Mouse (Mus musculus) liver, postnatal 0 days (tissue): ENCODE data around the gene C2cd2. TPM values are rescaled to one million over a fixed set of nuclear protein-coding genes. Genes with fewer than 3 reads are reported as not detected.

Source experiments
- ATAC-seq: fragments of 200-750 bp; cut with Nextera tagmentation; 2 replicates; pipeline ENCODE4 v1.8.0; 2017; ENCODE audit warnings: mild to moderate bottlenecking, moderate library complexity
- DNase-seq: peaks from one replicate; pipeline ENCODE4 v3.0.0-alpha.2; 2016
- H3K27ac ChIP-seq: fragments of 300-500 bp; sonication (generic); 2 replicates; pipeline ENCODE4 v1.5.1; 2014; ENCODE audit warnings: antibody characterized with exemption, moderate library complexity, mild to moderate bottlenecking, low read depth
- H3K27me3 ChIP-seq: fragments of 300-500 bp; sonication (generic); 2 replicates; pipeline ENCODE4 v1.6.1; 2014; ENCODE audit warnings: low read length, control low read depth, mixed read lengths; ENCODE audit not compliant: insufficient read depth
- H3K36me3 ChIP-seq: fragments of 300-500 bp; sonication (generic); replicated peaks from 2 replicates; pipeline ENCODE4 v1.6.1; 2014; ENCODE audit warnings: mild to moderate bottlenecking, control low read depth, low read length, moderate library complexity, mixed read lengths; ENCODE audit not compliant: insufficient read depth
- H3K4me1 ChIP-seq: fragments of 300-500 bp; sonication (generic); 2 replicates; pipeline ENCODE4 v1.6.1; 2014; ENCODE audit warnings: antibody characterized with exemption, mild to moderate bottlenecking, control low read depth; ENCODE audit not compliant: insufficient read depth
- H3K4me2 ChIP-seq: fragments of 300-500 bp; sonication (generic); 2 replicates; pipeline ENCODE4 v1.6.1; 2014; ENCODE audit warnings: low read depth, mild to moderate bottlenecking, low read length, moderate library complexity, mixed read lengths
- H3K4me3 ChIP-seq: fragments of 300-500 bp; sonication (generic); 2 replicates; pipeline ENCODE4 v1.5.1; 2014; ENCODE audit warnings: low read depth, low read length
- H3K9ac ChIP-seq: fragments of 300-500 bp; sonication (generic); replicated peaks from 2 replicates; pipeline ENCODE4 v1.6.1; 2014; ENCODE audit warnings: mild to moderate bottlenecking, moderate library complexity
- H3K9me3 ChIP-seq: fragments of 300-500 bp; sonication (generic); 2 replicates; pipeline ENCODE4 v1.6.1; 2016; ENCODE audit warnings: mild to moderate bottlenecking, control low read depth, low read length, mixed read lengths
- CTCF ChIP-seq: sonication (generic); IDR thresholded peaks from 2 replicates; pipeline ENCODE4 v1.5.1; 2016; ENCODE audit warnings: antibody characterized with exemption, low read depth
- EP300 ChIP-seq: IDR thresholded peaks from 2 replicates; pipeline ENCODE4 v1.6.1; 2016; ENCODE audit warnings: antibody characterized with exemption, low read depth, mild to moderate bottlenecking
- WGBS: fragments of 180-500 bp; shearing (Covaris S2); extraction: QIAGEN DNeasy Blood & Tissue Kit; methylation state at CpG from one replicate; pipeline ENCODE4 v1.1.7; 2014; ENCODE audit not compliant: insufficient replicate concordance; 5-methylcytosine and 5-hydroxymethylcytosine counted together
- microRNA-seq: library from miRNA; unstranded; fragments of <30 nt; microRNA quantifications from one replicate; pipeline ENCODE4, GENCODE M21; 2016
- polyA plus RNA-seq: library from polyadenylated mRNA; unstranded; fragments of >200 nt; fragmentation: Nextera tagmentation; extraction: Ambion mirVana; gene quantifications from 2 replicates; pipeline ENCODE4 v1.2.1, GENCODE M21; 2015

Gene C2cd2
- polyA plus RNA-seq, 1 experiment from 2014 or later, result 13.8 TPM

DNA sequence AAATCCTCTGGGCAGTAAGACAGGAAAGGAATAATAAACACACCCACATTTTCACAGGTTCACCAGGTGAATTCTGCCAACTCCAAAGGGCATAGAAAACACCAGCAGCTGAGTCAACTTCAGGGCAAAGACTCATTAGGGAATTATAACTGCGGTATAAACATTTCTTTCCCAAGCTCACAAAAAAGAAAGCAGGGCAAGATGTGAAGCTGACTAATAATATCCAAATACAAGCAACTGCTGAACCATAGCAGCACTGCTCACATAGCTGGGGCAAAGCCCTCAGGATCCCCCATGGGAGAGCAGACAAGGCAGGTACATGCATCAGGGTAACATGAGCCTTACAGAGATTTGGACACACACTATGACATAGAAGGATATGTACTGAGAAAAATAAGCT, 145.0 kb downstream of the C2cd2 start:
- Histone ChIP-seq H3K27ac (no peak overlapping the region), H3K36me3 (peaks cover 34% of the 10 kb centered on the region), H3K4me2 (no peak overlapping the region), H3K27me3 (no peaks in the 10 kb centered on the region), H3K4me1 (0 out of 2 replicates have a peak, but pooled peaks cover 3% of the 10 kb centered on the region), H3K9ac (no peak overlapping the region), H3K9me3 (no peaks in the 10 kb centered on the region), H3K4me3 (no peak overlapping the region)
- 91% methylated on average over 1 of the region's 1 CpGs for WGBS
- DNase-seq, result no peak
- no peak for ATAC-seq
- TF ChIP-seq EP300 (no peak), CTCF (no peak)

DNA sequence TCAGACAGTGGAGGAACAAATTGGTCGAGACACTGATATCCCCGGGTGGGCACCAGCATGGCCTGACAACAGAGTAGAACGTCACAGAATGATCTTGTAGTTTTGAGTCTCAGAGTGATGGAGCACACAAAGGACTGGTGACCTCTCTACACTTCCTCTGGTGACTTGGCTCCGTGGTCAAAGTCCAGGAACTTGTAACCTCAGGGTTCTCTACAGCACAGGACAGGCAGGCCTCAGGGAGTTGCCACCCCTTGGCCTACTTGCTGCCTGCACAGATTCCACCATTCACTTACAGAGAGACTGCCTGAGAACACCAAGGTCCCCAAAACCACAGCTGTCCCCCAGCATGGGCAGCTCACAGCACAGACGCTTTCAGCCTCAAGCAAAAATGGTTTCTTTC, 147.1 kb downstream of the C2cd2 start:
- Histone ChIP-seq H3K4me2 (no peak overlapping the region), H3K9me3 (no peaks in the 10 kb centered on the region), H3K4me3 (no peak overlapping the region), H3K9ac (no peak overlapping the region), H3K27ac (no peak overlapping the region), H3K4me1 (0 out of 2 replicates have a peak, but pooled peaks cover 3% of the 10 kb centered on the region), H3K36me3 (peaks cover 42% of the 10 kb centered on the region), H3K27me3 (no peaks in the 10 kb centered on the region)
- 66% methylated on average over 5 of the region's 5 CpGs for WGBS
- DNase-seq (no peak), ATAC-seq (peak; percentile 45; the same call in 1 of the 2 replicates)
- TF ChIP-seq EP300 (no peak), CTCF (no peak)

DNA sequence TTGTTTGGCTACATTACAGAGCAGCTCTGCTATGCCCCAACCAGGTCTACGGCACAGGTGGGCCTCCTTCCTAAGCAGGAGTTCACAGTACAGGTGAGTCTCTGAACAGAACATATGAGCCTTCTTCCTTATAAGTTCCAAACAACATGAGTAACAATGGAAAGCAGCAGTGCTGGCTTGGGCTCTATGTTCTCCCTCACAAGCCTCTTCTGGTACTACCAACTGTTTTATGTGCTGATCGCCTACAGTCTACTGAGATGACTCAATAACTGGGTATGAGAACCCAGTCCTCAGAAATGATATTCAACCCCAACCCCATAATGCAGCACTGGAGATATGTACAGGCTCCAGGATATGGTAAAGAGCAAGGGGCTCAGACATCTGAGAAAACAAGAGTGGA, 148.3 kb downstream of the C2cd2 start:
- no peak overlapping the region for H3K4me2 ChIP-seq
- no peak for DNase-seq
- H3K27ac ChIP-seq, result no peak overlapping the region
- H3K36me3 ChIP-seq, result peaks cover 46% of the 10 kb centered on the region
- H3K9ac ChIP-seq, result no peak overlapping the region
- no peak overlapping the region for H3K4me3 ChIP-seq
- 0 out of 2 replicates have a peak, but pooled peaks cover 3% of the 10 kb centered on the region for H3K4me1 ChIP-seq
- whole genome bisulfite sequencing, result 84% methylated on average over 2 of the region's 2 CpGs
- no peaks in the 10 kb centered on the region for H3K27me3 ChIP-seq
- no peaks in the 10 kb centered on the region for H3K9me3 ChIP-seq
- TF ChIP-seq CTCF (no peak), EP300 (no peak)
- no peak for ATAC-seq

DNA sequence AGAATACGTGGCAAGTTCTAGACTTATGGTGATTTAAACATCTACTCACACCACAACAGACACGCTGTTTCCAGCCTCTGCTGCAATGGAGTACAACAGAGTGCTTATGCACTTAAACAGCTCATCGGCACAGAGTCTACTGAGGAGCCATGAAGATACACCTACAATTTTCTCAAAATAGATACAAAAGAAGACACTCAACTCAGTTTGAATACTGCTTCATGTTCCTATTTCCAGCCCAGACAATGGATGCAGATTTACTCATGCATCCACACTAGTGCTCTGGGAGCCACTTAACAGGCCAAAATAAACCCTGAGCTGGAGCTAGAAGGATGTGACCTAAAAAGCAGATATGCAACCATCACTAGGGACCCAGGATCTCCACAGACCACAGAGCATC, 153.5 kb downstream of the C2cd2 start:
- Histone ChIP-seq H3K27ac (no peak overlapping the region), H3K36me3 (peaks cover 58% of the 10 kb centered on the region), H3K9me3 (no peaks in the 10 kb centered on the region), H3K4me3 (no peak overlapping the region), H3K9ac (no peak overlapping the region), H3K4me1 (no peaks in the 10 kb centered on the region), H3K4me2 (no peak overlapping the region), H3K27me3 (no peaks in the 10 kb centered on the region)
- ATAC-seq (no peak), DNase-seq (no peak)
- TF ChIP-seq CTCF (no peak), EP300 (no peak)
- WGBS, result 84% methylated on average over 3 of the region's 3 CpGs

DNA sequence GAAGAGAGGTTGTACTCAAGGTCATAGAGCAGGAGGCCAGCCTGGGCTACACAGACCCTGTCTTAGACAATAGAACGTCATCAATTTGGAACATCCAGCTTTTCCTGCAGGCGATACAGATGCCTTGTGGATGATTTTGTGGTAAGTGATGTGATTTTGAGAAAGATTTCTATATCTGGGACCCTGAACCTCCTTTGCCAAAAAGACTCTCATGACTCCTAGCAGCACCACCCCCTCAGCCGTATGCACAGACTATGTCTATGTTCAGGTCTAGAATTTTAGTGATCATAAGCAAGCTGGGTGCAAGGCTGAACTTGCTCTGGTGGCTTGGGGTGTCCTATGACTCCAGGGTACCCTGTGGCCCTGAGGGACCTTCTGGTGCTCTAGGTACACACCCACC, 156.8 kb downstream of the C2cd2 start:
- peaks cover 60% of the 10 kb centered on the region for H3K36me3 ChIP-seq
- H3K9me3 ChIP-seq, result no peaks in the 10 kb centered on the region
- H3K4me1 ChIP-seq, result no peaks in the 10 kb centered on the region
- H3K27me3 ChIP-seq, result no peaks in the 10 kb centered on the region
- no peak overlapping the region for H3K4me3 ChIP-seq
- ATAC-seq, result no peak
- DNase-seq, result no peak
- no peak overlapping the region for H3K9ac ChIP-seq
- WGBS, result 83% methylated on average over 3 of the region's 3 CpGs
- no peak overlapping the region for H3K27ac ChIP-seq
- H3K4me2 ChIP-seq, result no peak overlapping the region
- TF ChIP-seq CTCF (no peak), EP300 (no peak)

Small RNA genes within 50 kb of the gene (microRNA-seq; reads per million reads assigned to microRNA genes)
- gene Mir6964, result not detected

Other genes starting within 250 kb of the C2cd2 start
- gene Ripk4, start 198.8 kb downstream of the C2cd2 start, polyA plus RNA-seq, result 2.2 and 2.4 TPM in 2 replicates
- gene Prdm15, start 110.7 kb downstream of the C2cd2 start, polyA plus RNA-seq, result 1.6 TPM in 2 replicates
- 1.8 and 1.9 TPM in 2 replicates for gene Zbtb21, start within 50 bp of the C2cd2 start, polyA plus RNA-seq
- gene B230307C23Rik, start 34.7 kb upstream of the C2cd2 start, polyA plus RNA-seq, result 9.8 and 11.2 TPM in 2 replicates
- 2.3 and 3.0 TPM in 2 replicates for gene A630089N07Rik, start 119.9 kb upstream of the C2cd2 start, polyA plus RNA-seq